Mouse (Mus musculus) cerebellum, adult 18-20 months (tissue): Measurements from ENCODE around the gene Hoxa11.

Experiments used
- DNase-seq, 2 experiments: peaks; one replicate each; pipeline ENCODE4 v3.0.0; 2021

The Hoxa11 gene

DNA sequence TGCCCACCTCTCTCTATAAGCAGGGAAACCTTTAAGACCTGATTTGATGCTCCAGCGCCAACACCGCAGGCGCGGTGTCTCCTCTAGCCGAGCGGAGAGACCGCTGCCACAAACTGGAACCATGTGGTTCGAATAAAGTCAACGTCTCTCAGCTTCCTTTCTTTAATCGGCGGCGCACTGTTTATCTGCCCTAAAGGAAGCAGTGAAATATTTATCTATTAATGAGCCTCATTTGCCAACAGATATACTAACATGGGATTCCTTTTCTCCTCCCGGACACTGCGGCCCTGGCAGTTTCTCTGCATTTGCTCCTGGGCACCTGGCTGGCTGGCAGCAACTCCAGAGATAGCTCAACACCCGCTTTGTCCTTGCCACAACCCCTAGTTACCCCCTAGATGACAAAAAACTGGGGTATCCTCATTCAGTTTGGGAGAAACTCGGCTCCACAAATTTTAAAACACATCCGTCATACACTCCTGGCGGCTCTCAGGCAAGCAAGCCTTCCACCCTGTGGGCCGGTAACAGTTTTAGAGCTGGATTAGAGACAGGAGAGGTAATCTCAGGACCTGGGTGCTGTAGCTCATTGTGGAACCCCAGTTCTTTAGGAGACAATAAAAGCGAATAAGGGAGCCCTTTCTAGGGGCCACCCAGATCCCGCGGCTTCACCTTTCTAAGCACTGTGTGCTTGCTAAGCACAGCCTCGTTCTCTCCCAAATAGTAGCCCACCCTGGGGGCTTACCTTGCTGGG, 27.5 kb downstream of the Hoxa11 start:
- DNase-seq: no peak

DNA sequence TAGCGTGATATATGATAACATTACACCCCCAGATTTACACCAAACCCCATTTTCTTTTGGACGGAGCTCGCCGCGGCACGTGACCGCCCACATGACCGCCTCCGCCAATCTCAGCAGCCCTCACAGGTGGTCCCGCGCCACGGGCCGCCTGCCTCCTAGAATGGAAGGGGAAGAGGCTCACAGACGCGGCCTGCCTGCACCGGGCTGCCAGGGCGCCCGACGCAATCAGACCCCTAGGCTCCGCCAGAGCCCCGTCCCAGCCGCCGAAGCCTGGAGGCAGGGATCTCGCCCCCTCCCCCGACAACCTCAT, 28.2 kb downstream of the Hoxa11 start:
- no peak for DNase-seq

DNA sequence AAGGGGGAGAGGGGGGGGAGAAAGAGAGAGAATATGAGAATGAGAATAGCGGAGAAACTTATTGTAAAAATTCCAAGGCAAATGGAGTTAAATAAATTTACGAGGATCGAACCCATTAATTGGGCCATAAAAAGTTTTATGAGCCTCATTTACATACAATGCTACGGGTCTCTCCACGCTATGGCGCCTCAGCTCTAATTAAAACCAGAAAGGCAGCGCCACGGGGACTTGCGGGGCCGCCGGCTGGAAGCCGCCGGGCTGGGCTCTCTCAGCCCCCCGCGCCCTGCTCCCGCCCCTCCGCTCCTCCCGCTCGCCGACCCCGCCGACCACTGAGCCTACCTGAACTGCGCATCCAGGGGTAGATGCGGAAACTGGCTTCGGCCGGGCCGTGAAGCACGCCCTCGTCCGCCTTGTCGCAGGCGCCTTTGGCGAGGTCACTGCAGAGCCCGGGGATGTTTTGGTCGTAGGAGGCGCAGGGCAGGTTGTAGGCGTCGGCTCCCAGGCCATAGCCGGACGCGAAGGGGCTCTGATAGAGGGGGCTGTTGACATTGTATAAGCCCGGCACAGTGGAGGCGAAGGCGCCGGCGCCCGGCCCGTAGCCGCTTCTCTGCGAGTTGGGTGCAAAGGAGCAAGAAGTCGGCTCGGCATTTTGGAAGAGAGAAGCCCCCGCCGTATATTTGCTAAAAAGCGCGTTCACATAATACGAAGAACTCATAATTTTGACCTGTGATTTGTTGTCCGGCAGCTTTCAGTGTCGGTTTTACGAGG, 28.7 kb downstream of the Hoxa11 start:
- no peak for DNase-seq

DNA sequence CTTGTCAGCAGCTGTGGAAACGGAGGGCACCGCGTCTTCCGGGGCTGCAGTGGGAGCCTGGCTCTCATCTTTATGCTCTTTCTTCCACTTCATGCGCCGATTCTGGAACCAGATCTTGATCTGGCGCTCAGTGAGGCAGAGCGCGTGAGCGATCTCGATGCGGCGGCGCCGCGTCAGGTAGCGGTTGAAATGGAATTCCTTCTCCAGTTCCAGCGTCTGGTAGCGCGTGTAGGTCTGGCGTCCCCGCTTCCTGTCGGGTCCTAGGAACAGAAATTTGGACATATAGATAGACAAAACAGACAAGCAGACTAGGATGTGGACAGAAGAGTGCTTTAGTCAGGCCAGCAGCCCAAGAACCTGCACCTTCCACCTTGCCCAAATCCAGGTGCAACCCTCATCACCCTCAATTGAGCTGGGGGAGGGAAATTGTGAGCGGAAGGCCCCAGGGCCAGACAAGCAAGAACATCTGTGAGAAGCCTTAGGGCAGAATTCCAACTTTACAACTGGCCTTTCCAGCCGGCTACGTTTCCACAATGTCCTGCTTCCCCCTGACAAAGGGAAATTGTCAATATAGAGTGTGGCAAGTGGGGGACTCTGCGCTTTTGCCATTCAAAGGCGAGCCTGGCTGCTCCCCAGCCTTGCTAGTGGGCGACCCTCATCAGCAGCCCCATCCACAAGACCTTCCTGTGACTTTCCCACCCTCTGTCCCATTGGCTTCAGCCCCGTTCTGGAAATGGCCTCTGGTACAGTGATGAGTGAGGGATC, 29.7 kb downstream of the Hoxa11 start:
- no peak for DNase-seq

DNA sequence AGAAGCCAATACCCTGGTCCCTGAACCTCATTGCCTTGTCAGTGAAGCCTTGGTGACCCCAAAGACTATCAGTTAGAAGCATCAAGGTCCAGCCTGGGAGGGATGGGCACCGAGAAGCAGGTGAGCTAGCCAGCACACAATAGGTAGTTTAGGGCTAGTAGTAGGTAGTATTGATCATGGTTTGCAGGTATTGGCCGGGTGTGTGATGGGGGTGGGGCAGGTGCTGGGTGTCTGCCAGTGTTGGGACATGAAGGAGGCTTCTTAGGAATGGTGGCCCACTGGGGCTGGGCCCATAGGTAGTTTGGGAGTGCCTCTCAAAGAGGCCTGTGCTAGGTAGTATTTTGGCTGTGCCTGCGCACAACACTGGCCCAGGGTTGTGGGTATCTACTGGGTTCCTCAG, 30.5 kb downstream of the Hoxa11 start:
- no peak for DNase-seq

DNA sequence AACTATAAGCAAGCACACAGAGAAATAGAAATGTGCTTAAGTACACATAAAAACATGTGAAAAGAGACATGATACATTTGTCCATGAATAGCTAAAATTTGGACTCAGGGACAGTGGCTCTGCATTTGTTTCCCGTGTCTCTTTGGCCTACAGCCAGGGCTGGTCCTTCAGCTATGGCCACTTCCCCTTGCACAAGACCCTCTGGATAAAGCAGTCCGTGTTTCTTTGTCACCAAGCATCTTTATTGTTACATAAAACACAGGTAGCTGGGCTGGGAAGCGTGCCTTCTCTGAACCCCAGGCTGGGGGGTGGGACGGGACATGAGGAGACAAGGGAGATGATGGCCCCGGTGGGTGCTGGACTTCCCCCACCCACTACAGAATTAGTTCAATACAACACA, 31.3 kb downstream of the Hoxa11 start:
- DNase-seq: no peak

DNA sequence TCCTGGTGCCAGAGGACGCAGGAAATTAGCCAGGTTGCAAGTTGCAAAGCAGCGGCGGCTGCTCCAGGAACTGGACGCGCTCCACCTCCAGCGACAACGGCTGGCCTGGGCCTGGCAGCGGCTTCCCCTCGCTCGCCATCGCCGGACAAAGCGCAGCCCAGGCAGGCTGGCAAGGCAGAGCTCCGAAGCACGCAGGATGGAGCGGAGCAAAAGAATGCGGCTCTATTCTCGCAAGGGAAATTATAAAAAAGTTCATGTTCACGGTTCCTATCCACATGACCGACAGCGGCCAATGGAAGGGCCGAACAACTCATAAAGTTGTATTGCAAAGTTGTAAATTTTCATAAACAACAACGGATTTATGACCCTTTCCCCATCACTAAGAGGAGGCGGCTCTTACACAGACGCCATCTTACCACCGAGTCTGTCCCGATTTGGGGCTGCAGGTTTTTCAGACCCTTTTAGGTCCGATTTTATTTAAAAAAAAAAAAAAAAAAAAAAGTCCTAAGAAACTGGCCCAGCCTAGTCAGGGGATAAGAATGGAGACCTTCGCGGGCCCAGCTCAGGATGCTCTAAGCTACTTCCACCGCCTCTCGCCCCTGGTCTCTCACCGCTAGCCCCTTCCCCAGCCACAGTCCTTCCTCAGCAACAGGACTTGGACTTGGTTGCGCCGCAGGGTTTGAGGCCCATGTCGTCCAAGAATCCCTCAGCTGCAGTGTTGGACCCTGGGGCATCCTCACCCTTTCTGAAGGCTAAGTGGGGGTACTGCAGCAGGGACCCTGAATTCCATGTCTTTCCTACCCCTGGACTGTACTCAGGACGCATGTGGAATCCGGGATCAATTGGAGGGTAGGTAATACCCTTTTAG, 32.3 kb downstream of the Hoxa11 start, which contains the start of the genes Hoxa3 and Gm28308:
Gene Hoxa3 (minus strand): TSS at position 218 of the 868 bp plus-strand sequence.
Gene Gm28308 (minus strand): TSS at position 221 of the 868 bp plus-strand sequence.
- DNase-seq: no peak

DNA sequence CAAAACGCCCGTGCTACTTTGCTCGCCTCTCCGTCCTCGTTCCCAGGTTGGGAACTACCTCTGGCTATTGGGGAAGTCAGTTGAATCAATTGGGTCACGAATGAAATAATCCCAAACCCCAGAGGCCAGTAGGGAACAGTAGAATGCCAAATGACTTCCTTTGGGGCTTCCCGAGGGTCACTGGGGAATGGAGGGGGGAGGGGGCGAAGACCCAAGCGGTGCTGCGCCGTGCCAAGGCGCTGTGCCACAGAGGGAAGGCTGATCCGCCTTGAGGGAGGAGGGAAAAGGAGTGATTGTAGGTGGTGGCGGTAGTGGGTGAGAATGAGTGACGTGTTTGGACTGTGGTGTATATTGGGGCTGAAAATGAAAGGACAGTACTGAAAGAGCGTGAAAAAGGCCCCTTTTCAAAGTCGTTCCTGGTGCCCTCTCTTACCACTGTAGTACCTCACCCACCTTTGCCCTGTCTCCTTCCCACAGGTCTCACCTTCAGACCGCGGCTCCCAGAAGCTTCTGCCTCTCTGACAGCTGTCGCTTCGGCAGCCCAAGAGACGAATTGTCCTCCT, 33.0 kb downstream of the Hoxa11 start:
- no peak for DNase-seq

DNA sequence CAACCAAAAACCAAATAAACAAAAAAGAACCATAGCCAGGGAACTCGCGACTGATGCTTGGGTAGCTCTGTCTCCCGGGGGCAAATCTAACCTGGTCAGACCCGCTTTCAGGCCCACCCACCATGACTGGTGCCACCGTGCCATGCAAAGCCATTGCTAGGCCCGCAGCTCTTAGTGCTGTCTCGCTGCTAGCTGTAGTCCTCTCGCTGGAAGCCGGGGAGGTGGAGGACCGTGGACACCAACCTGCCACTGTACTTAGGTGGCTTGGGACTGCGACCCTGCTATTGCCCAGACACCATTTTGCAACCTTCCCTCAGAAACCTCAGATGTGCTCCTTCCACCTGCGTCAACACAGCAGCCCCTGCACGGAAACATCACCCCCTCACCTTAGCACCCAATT, 33.6 kb downstream of the Hoxa11 start:
- DNase-seq: no peak

DNA sequence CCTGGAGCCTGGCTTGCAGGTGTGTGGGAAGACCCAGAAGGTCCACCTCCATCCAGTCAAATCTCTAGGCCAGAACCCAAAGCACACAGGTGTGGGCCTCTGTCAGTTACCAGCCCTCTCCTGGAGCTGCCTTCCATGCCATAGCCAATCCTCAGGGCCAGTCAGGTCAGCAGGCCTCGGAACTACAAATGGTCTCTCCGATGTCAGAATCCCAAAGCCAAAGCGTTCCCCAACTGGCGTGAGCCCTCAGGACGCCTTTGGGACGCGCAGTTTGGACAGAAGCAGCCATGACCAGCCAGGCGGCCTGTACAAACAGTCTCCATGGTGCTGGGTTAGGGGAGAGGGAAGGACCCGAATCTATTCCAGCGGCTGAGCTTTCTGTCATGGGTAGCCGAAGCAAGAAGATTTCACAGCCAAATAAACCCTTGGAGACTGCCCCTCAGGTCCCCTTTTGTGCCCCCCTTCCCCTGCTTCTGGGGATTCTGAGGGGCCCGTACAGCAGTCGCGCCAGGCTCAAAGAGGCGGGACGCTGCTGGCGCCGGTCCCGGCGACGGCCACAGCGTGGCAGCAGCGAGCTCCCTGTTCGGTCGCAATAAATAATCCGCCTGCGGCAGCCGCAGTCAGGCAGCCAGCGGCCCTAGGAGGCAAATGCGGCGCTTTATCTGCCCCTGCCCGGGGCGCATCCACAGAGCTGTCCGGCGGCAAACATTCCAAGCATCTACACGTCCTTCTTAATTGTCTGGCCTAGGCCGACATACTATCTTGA, 34.3 kb downstream of the Hoxa11 start:
- peak; percentile 49 to 69 for DNase-seq

DNA sequence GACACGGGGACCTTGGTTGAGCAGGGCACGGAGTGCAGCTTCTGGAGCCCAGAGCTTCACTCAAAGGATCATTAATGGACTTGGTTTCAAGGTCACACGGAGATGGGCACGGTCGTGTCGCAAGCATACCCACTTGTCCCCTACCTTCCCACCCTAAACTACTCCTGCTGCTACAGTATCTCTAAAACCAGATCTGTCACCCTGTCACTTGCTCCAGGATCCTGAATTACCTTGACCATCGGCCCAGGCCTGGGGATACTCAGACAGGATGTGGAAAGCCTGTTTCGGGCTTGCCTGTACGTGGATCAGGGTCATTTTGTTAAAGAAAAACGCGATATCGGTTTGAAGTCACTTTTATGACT, 35.9 kb downstream of the Hoxa11 start:
- DNase-seq: no peak

DNA sequence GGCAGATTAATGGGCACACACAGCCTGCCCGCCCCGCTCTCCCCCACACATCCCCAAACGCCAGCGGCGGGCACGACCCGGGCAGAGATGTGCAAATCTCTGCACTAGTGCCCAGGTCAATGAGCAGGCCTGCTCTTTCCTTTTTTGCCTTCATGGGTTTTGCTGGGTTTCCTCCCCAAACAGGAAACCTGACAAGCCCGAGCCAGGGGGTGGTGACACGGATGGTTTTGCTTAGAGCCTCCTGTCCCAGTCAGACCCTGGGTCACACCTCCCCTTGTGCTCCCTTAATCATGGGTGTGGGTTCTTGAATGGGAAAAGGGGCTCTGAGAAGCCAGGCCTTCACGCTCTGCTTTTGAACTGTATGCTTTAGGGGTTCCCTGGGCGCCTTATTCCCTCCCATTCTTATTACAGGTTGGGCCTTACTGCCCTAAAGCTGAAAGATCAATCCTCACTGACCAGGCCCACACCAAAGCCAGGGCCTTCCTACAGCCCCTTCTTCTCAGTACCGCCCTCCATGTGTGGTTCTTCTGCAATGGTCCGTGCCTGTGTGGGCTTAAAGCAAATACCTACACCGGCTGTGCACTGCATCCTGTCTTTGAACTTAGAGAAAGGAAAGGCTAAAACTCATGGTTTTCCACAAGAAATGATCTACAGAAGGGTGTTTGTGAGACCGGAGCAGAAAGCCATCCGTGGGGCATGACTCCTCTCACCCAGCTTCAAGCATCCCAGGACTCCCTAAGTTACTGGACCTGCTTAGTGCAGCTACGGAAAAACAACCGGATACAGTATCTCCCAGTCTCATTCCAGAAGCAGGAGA, 36.5 kb downstream of the Hoxa11 start:
- no peak for DNase-seq

DNA sequence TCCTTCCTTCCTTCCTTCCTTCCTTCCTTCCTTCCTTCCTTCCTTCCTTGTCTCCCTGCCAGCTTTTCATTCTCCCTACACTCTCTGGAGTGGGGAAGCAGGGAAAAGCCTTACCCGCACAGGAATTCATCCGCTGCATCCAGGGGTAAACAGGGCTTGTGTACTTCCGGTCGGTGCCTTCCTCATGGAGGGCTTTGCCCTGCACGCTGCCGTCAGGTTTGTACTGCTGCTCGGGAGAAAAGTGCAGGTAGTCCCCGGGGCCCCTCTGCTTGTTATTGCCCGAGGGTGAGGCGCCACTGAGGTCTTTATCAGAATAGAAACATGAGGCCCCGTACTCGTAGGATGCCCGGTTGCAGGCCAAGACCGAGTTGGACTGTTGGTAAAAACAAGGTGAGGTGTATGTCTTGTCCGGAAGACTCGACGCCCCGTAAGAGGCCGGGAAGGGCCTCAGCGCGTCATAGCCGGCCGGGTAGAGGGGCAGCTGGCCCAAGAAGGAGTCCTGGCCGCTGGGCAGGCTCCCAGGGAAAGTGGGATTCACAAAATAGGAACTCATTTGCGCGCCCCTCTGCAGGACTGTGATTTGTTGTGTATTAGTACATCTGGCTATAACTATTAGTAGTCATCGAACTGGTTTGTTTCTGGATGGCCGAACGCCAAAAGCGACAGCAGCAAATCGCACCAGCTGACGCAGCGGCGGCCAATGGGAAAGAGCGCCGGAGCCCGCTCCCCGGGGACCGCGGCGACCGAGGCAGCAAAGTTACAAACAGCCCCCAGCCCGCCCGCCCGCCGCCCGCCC, 37.3 kb downstream of the Hoxa11 start, which contains the start of gene Hoxa6:
Gene Hoxa6 (minus strand): TSS at position 651 of the 796 bp plus-strand sequence.
- no peak for DNase-seq

DNA sequence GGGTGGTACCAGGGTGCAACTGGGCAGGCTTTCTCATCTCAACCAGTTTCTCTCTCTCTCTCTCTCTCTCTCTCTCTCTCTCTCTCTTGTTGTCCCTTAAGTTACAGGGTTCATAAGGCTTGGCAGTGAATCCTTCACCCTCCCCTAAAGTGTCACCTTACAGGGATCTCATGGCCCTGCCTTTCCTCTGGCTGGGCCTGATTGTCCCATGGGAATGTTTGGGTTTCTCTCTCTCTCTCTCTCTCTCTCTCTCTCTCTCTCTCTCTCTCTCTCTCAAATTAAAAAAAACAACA, 38.0 kb downstream of the Hoxa11 start:
- no peak for DNase-seq

DNA sequence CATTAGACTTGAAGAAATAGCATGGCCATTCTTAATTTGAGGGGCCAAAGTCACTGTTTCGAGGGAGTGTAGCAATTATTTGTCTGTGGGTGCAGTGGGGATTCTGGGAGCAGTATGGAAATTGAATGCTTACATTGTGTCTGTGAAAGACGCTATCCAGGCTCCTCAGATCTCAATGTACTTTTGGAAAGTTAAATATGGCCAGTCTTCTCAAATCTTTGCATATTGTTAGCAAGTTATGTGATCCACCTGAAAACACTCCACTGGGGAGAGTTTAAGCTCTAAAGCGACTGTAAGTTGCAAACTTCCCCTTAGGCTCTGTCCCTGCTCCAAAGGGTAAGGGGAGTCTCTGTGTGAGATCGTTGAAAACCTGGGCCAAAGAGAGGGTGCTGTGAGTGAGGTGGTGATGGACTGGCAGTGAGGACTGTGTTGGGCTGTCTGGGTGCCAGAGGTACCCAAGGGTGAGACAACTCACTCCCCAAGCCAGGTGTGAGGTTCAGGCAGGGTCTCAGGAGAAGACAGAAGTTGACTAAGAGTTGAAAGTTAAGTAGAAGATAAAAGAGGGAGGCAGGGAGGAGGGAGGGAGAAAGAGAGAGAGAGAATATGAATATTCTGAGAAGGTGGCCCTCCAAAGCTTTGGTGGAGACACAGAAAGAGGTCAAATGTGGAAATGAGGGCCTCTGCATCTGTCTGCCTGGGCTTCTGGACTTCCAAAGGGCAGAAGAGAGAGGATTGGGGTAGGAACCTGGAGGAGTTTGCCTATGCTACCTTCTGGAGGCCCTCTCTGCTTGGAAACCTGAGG, 38.5 kb downstream of the Hoxa11 start:
- DNase-seq: no peak

DNA sequence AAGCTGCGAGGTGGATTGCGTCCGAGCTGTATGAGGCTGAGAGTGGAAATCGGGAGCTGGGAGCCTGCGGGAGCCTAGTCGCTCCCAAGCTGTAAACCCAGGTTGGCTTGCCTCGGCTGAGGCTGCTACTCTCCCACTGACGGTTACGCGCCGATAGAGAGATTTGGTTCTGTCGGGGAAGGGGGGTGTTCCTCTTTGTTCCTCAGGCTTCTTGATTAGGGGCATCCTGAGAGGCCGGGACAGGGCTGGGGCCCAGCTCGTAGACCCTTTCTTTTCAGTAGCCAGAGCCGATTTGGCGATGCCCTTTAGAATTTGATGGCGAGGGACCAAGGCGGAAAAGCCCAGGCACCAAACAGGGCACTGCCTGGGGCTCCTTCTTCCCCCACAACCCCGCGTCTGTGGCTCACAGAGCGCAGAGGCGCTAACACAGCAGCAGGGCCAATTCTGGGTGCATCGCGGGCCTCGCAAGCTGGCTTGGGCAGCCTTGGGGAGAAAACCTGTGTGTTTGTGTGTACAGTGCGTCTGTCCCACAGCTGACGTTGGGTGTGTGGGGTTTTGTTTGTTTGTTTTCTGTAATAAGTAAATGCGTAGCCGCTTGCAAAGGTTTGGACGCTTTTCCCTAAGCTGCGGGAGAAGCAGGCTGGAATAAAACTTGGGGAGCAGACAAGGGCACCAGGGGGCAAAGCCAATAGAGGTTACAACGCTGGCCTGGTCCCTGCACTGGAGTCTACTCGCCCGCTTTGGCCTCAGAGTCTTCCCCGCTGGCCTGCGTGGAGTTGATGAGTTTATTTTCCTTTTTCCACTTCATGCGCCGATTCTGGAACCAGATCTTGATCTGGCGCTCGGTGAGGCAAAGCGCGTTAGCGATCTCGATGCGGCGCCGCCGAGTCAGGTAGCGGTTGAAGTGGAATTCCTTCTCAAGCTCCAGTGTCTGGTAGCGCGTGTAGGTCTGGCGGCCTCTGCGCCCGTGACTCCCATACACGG, 39.7 kb downstream of the Hoxa11 start:
- no peak for DNase-seq

DNA sequence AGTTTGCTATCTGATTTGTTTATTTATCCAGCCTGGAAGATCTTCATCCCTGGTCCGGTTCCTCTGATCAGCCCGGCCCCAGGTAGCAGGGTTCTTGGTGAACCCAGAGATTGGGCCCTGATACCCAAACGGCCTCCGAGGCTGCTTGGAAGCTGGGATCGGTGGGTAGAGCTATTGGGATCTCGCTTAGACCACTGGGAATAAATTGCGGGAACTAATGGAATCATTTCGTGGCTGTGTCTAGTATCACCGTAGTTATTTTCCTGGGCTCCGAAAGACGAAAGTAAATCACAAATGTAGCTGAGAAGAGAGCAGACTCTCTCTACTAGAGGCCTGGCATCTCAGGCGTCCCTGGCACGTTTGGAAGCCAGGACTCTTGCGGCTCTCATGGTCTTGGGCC, 40.4 kb downstream of the Hoxa11 start:
- no peak for DNase-seq
